Mouse (Mus musculus): ENCODE data around the gene Gigyf2.

Gene Gigyf2

DNA sequence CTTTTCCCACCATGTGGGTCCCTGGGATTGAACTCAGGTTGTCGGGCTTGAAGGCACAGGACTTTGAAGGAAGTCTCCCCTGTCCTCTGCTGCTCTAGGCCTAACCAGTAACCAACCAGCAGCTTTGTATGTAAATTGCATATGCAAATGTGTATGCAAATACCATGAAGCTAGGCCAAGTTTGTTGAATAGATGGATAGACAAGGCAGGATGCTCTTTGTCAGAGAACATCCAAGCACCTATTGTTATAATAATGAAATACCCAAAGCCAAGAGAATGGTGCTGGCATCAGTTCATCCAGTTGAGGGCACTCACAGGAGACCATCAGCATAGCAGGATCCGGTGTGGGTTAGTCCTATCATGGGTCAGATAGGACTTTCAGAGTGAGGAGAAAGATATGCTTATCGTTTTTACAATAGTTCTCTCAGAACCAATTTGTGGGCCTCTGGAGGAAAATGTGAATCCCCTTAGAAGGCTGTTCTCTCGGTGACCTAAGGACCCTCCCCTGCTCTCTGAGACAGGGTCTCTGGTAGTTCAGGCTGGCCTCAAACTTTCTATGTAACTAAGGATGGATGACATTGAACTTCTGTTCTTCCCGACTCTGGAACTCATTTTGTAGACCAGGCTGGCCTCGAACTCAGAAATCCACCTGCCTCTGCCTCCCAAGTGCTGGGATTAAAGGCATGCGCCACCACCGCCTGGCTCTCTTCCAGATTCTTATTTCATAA lies 12.8 kb upstream of the Gigyf2 start:
- in situ Hi-C loops (cut with MboI; ENCODE audit: low pct_unique_long_range_greater_than_20kb in 1 of 2, low sequenced_read_pairs in 2 of 2, unreplicated experiment in 1 of 2) = no loop called here

GRCm38 (mm10) chr1:87315431-87315830 lies 11.4 kb upstream of the Gigyf2 start:
- in situ Hi-C loops (cut with MboI; ENCODE audit: low pct_unique_long_range_greater_than_20kb in 1 of 2, low sequenced_read_pairs in 2 of 2, unreplicated experiment in 1 of 2) = no loop called here

GRCm38 (mm10) chr1:87315894-87316293 lies 10.9 kb upstream of the Gigyf2 start:
- in situ Hi-C loops (cut with MboI; ENCODE audit: low pct_unique_long_range_greater_than_20kb in 1 of 2, low sequenced_read_pairs in 2 of 2, unreplicated experiment in 1 of 2) = no loop called here

DNA sequence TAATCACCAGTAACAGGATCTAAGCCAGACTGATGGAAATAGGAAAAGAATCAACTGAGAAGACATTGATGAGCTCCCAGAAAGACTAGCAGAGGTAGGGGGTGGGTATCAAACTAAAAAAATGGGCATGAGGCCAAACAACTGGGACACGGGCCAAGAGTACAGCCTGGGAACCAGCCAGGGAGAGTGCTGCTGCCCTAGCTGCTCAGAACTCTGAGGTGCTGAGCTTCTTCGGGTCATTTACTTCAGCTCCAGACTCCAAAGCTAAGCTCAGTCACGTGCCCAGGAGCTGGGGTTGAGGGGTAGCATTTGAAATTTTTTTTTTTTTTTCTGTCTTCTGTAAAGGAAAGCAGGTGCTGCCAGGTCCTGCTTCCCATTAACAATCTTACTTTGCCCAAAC lies 10.1 kb upstream of the Gigyf2 start:
- in situ Hi-C loops (cut with MboI; ENCODE audit: low pct_unique_long_range_greater_than_20kb in 1 of 2, low sequenced_read_pairs in 2 of 2, unreplicated experiment in 1 of 2) = no loop called here

DNA sequence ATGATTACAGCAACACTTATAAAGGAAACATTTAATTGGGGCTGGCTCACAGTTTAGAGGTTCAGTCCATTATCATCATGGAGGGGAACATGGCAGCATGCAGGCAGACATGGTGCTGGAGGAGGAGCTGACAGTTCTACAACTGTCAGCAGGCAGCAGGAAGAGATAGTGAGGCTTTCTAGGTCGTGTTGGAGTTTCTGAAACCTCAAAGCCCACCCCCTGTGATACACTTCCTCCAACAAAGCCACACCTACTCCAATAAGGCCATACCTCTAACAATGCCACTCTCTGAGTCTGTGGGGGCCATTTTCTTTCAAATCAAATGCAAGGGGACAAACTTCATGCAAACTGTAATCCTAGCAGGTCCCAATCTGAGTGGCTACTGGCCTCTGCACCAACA lies 5.7 kb upstream of the Gigyf2 start:
- in situ Hi-C loops (cut with MboI; ENCODE audit: low pct_unique_long_range_greater_than_20kb in 1 of 2, low sequenced_read_pairs in 2 of 2, unreplicated experiment in 1 of 2) = no loop called here

DNA sequence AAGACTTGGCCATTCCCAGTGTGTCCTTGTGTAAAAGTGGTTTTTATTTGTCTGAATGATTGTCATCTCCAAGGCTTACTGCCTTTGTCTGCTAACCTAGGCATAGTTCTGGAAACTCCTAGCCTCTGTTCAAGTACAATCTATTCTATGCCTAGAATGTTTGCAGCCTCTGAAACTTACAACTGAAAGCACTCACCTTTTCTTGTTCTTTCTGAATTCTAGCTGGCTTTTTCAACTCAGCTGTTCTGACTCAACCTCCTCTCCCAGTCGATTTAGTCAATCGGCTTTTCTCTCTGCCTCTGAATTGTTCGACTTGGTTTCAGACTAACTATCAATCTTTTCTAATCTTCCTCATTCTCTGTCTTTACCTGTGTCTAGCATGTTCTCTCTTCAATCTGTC lies 4.0 kb upstream of the Gigyf2 start:
- in situ Hi-C loops (cut with MboI; ENCODE audit: low pct_unique_long_range_greater_than_20kb in 1 of 2, low sequenced_read_pairs in 2 of 2, unreplicated experiment in 1 of 2) = no loop called here

DNA sequence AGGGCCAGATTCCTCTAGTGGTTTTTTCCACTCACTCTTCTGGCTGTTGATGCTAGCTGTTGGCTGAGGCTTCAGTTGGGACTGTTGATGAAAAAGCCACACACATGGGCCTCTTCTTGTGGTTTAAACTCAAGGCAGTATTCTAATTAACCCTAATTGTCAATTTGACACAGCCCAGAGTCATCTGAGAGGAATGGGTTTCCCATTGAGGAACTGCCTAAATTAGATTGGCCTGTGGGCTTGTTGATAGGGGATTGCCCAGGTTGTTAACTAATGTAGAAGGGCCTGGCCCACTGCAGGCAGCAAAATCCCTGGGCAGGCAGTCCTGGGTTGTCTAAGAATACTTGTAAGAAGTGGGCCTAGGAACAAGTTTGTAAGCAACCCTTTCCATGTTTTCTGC lies 2.1 kb upstream of the Gigyf2 start:
- in situ Hi-C loops (cut with MboI; ENCODE audit: low pct_unique_long_range_greater_than_20kb in 1 of 2, low sequenced_read_pairs in 2 of 2, unreplicated experiment in 1 of 2) = no loop called here

- in situ Hi-C loops (cut with MboI; ENCODE audit: low pct_unique_long_range_greater_than_20kb in 1 of 2, low sequenced_read_pairs in 2 of 2, unreplicated experiment in 1 of 2) = no loop called here
These were observed 515 bp downstream of the Gigyf2 start for GRCm38 (mm10) chr1:87327165-87327861.

DNA sequence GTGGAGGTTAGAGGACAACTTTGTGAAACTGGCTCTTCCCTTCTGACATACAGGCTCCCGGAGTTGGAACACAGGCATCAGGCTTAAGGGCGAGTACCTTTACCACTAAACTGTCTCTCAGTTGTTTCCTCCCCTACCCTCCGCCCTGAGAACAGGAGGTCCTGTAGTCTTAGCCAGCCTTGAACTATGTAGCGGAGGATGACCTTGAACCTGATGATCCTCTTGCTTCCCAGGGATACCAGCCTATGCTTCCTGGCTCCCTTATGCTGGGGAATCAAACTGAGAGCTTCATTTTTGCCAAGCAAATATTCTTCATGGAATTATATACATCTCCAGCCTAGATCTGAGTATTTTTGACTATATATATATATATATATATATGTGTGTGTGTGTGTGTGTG lies 5.0 kb downstream of the Gigyf2 start:
- in situ Hi-C loops (cut with MboI; ENCODE audit: low pct_unique_long_range_greater_than_20kb in 1 of 2, low sequenced_read_pairs in 2 of 2, unreplicated experiment in 1 of 2) = no loop called here

DNA sequence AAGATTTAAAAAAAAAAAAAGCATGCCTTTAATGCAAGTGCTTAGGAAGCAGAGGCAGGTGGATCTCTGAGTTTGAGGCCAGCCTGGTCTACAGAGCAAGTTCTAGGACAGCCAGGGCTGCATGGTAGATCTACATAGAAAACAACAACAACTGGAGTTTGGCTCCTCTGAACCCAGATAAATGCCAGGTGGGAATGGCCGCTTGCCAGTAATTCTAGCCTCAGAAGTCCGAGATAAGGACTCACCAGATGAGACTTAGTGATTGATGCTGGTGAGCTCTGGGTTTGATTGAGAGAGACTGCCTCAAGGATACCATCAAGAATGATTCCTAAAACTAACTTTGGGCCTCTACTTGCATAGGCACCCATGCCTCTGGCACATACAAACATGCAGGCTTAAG lies 23.8 kb downstream of the Gigyf2 start:
- in situ Hi-C loops (cut with MboI; ENCODE audit: low pct_unique_long_range_greater_than_20kb in 1 of 2, low sequenced_read_pairs in 2 of 2, unreplicated experiment in 1 of 2) = no loop called here

- in situ Hi-C loops (cut with MboI; ENCODE audit: low pct_unique_long_range_greater_than_20kb in 1 of 2, low sequenced_read_pairs in 2 of 2, unreplicated experiment in 1 of 2) = no loop called here
These were observed 33.5 kb downstream of the Gigyf2 start for GRCm38 (mm10) chr1:87360276-87360675.

- in situ Hi-C loops (cut with MboI; ENCODE audit: low pct_unique_long_range_greater_than_20kb in 1 of 2, low sequenced_read_pairs in 2 of 2, unreplicated experiment in 1 of 2) = no loop called here
These were observed 51.3 kb downstream of the Gigyf2 start for GRCm38 (mm10) chr1:87378024-87378560.

DNA sequence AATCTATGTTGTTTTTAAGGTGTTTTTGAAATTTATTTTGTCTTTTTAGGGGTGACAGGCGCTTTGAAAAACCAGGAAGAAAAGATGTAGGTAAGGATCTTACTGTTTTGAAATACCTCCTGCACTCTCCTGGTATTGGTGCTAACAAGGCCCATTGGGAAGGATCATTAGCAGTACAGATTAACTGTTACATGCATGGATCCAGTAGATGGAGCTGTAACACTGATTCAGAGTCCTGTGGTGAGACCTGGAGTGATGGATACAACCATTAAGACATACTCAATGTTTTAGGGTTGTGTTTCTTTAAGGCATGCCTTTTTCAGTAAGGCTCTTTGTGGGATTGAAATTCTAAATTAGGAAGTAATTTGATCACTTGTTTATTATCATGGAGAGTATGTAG lies 53.1 kb downstream of the Gigyf2 start:
- in situ Hi-C loops (cut with MboI; ENCODE audit: low pct_unique_long_range_greater_than_20kb in 1 of 2, low sequenced_read_pairs in 2 of 2, unreplicated experiment in 1 of 2) = no loop called here

DNA sequence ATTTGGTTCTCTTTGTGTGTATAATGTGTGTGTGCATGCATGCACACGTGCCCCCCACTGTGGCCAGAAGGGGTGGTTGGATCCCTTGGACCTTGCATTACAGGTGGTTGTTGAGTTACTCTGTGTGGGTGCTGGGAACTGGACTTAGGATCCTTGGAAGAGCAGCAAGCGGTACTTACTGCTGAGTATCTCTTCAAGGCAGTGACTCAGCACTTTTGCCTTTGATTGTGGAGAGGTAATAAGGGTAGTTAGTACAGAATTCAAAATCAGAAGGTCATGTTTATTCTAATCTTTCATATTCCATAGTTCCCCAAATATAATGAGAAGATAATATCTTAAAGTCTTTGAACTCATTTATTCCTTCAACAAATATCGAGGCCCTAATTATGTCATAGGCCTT lies 54.4 kb downstream of the Gigyf2 start:
- in situ Hi-C loops (cut with MboI; ENCODE audit: low pct_unique_long_range_greater_than_20kb in 1 of 2, low sequenced_read_pairs in 2 of 2, unreplicated experiment in 1 of 2) = no loop called here

DNA sequence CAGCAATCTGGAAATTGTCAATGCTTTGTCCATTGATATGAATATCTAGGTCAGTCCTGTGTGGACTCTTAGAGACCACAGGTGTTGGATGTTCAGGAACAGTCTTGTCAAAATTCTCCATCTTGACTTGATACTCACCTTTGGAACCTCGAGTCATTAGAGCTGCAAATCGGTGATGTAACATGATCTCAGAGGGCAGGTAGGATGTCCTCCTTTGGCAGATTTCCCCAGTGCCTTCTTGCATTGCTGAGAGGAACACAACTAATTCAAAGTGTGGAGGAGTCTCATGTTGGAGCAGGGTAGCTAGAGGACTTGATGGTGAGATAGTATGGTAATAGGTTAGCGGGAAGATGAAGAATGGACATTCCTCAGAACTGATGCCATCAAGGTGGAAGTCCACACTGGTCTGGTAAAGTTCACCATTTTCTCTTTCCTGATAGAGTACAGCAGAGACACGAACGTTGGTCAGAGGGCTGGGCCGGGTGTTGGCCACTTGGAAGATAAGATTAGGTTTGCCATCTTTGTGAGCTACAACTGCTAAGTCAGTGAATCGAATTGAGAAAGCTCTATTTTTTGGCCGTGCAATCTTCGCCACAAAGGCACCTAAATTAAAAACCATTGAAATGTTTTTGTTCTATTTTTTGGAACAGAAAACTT lies 59.8 kb downstream of the Gigyf2 start:
- in situ Hi-C loops (cut with MboI; ENCODE audit: low pct_unique_long_range_greater_than_20kb in 1 of 2, low sequenced_read_pairs in 2 of 2, unreplicated experiment in 1 of 2) = no loop called here

DNA sequence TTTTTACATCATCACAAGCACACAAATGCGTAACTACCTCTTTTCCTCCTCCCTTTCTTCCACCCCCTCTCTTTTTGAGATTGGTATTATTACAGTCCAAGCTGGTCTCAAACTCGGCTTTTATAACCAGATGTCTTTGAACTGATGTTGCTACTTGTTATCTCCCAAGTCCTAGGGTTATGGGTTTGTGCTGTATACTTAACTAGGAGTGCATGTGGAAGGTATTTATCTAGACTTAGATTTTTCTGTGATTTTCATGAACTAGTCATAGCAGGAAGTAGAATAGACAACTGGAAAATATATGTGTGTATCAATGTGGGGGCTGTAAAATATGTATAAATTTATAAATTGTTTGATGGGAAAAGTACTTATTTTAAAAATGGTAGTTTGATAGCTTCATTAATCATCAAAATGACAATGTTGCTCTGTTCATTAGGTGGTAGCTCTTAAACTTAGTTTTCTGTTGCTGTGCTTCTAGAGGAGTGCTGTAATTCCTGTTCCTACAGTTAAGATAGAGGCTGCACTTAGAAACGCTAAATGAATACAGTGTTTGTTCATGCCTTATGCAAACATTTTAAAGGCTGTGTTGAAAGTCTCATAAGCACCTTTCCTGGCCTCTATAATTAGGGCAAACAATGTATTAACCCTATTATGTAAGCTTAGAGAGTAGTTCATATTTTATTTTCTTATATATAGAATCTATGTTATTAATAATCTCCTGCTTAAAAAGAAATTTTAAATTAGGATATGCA lies 66.8 kb downstream of the Gigyf2 start:
- in situ Hi-C loops (cut with MboI; ENCODE audit: low pct_unique_long_range_greater_than_20kb in 1 of 2, low sequenced_read_pairs in 2 of 2, unreplicated experiment in 1 of 2) = no loop called here

DNA sequence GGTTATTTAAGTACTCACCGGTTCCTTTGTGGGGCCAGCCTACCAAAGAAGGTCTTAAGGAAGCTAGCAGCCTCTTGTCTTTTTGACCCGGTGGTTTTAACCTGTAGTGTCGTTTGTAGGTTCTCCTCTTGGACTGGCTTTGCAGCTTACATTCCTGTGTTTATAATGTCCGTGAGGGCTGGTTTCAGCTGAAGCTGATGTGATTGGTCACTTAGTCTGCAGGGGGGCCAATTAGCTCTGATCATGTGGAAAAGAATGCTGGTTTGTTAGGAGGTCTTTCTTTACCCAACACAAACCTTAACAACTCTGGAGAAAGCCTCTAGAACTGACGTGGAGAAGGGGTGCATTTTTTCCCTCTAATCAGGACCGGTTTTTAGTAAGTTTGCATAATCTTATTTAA lies 67.8 kb downstream of the Gigyf2 start, which contains the start of gene Kcnj13:
Gene Kcnj13, minus strand, starts transcription at position 136 of the 400 bp plus-strand sequence.
- in situ Hi-C loops (cut with MboI; ENCODE audit: low pct_unique_long_range_greater_than_20kb in 1 of 2, low sequenced_read_pairs in 2 of 2, unreplicated experiment in 1 of 2) = no loop called here

GRCm38 (mm10) chr1:87396923-87397586 lies 70.3 kb downstream of the Gigyf2 start:
- in situ Hi-C loops (cut with MboI; ENCODE audit: low pct_unique_long_range_greater_than_20kb in 1 of 2, low sequenced_read_pairs in 2 of 2, unreplicated experiment in 1 of 2) = no loop called here

Measured in mouse embryonic stem cell (cell line).